Mouse (Mus musculus): ENCODE data around the gene Slc44a2.

Gene Slc44a2

GRCm38 (mm10) chr9:21335391-21335790 is 14.9 kb downstream of the Slc44a2 start:
- DNase-seq = no peak

- no peak for DNase-seq
These were observed 16.0 kb downstream of the Slc44a2 start for GRCm38 (mm10) chr9:21336491-21336890.

DNA sequence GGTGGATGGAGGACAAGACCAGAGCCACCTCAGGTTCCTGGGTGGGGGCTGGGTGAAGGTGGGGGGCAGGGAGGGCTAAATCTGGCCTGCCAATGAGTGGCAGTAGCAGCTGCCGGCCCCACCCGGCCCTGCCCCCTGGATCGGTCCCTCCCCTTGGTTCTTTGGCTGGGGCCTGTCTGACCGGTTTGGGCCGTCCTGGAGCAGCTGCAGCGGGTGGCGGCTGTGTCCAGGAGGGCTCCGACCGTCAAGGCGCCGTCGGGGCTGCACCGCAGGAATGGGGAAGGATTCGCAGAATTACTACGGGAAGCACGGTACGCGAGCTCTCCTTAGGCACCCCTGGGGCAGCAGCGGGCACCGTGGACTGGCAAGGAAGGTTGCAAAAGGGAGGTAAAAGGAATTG is 17.2 kb downstream of the Slc44a2 start:
- DNase-seq = no peak

DNA sequence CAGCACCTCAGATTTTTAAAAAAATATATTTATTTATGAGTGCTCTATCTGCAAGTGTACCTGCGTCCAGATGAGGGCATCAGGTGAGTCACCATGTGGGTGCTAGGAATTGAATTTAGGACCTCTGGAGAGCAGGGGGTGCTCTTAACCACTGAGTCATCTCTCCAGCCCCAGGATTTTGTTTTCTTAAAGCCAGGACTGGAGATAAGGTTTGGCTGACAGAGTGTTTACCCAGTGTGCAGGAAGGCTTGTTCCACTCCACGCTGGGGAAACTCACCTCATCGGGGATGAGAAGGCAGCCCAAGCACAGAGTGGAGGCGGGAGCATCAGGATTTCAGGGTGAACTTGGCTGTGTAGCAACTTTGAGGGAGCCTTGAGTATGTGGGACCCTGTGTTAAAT is 19.9 kb downstream of the Slc44a2 start:
- no peak for DNase-seq

DNA sequence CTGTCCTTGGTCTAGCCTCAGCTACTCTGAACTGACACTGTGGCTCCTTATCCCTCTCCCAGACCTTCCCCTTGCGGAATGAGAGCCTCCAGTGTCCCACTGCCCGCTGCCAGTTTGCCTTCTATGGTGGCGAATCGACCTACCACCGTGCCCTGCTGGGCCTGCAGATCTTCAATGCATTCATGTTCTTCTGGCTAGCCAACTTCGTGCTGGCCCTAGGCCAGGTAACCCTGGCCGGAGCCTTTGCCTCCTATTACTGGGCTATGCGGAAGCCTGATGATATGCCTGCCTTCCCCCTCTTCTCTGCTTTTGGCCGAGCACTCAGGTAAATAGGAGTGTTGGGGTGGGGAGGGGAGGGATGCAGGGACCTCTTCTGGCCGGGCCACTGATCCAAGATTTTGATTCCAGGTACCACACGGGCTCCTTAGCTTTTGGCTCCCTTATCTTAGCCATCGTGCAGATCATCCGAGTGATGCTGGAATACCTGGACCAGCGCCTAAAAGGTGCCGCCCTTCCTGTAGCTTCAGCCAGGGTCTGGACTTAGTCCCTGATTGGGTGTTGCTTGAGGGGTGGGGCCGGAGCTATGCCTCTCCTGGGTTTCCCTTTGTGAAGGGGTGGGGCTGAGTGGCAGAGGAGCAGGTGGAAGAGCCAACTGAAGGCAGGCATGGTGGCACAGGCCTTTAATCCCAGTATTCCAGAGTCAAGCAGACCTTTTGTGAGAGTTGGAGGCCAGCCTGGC is 26.3 kb downstream of the Slc44a2 start:
- peak; percentile 43 for DNase-seq

GRCm38 (mm10) chr9:21348152-21348551 is 27.7 kb downstream of the Slc44a2 start:
- no peak for DNase-seq

DNA sequence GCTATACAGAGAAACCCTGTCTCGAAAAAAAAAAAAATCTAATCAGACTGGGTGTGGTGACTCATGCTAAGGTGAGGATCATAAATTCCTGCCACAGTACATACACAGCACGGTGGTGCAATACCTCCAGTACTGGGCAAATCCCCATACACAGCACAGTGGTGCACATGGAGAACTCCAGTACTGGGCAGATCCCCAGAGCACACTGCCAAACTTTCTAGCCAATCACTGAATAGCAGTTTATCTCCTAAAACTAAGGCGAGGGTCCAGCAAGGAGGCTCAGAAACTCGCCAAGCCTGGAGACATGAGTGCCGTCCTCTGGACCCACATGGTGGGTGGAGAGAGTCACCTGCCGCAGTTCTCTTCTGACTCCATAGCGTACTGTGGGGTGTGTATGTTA is 30.7 kb downstream of the Slc44a2 start:
- no peak for DNase-seq

DNA sequence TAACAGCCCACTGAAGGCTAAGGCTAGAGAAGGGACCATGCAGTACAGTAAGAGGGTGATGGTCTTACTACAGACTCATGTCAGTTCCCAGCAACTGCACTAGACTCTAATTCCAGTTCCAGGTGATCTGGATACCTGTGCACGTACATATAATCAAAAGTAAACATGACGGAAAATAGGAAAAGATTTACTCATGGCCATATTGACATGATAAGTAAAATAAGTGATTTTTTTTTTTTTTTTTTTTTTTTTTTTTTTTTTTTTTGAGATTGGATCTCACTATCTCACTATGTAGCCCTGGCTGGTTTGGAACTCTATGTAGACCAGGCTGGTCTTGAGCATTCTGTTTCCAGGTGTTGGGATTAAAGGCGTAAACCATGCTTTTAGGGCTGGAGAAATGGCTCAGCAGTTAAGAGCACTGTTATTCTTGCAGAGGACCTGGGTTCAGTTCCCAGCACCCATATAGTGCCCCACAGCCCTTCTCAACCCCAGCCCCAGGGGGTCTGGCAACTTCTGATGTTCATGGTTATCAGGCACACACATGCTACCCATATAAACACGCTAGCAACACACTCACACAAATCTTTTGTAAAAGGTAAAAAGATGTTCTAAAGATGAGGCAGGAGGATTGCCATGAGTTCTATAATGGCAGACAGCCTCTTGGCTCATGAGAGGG is 31.3 kb downstream of the Slc44a2 start:
- no peak for DNase-seq

DNA sequence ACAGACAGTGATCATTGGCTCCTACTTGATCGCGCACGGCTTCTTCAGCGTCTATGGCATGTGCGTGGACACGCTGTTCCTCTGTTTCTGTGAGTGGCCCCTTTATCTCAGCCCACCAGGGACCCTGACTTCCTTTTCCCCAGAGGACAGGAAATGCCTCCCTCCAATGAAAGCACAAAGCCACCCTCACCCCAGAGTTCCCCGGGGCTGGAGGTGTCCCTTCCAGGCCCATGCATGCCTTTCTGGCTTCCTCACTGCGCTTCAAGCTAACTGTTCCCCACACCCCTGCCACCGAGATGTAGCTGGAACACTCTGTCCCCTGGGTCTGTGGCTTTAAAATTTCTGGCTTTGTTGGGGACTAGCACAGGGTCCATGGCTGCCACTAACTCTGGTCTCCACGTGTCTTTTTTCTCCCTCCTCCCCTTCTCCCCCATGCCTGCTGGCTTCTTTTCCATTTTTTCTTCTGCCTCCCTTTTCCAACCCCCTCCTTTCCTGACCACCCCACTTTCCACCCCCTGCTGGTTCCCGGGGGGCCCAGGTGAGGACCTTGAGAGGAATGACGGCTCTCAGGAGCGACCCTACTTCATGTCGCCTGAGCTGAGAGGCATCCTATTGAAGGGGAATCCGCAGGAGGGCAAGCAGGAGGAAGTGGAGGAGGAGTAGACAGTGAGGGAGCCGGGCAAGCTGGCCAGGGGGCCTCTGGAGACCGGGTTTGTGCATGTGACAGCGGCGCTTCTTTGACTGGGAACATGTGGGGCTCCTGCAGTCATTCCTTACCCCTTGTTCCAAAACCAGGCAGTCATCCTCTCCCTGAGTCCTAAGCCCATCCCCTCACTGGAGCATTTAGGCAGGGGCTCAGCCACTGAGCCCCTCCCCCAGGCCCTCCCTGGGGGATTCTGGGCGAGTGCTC is 32.2 kb downstream of the Slc44a2 start:
- no peak for DNase-seq

GRCm38 (mm10) chr9:21353373-21353686 is 32.8 kb downstream of the Slc44a2 start:
- no peak for DNase-seq

DNA sequence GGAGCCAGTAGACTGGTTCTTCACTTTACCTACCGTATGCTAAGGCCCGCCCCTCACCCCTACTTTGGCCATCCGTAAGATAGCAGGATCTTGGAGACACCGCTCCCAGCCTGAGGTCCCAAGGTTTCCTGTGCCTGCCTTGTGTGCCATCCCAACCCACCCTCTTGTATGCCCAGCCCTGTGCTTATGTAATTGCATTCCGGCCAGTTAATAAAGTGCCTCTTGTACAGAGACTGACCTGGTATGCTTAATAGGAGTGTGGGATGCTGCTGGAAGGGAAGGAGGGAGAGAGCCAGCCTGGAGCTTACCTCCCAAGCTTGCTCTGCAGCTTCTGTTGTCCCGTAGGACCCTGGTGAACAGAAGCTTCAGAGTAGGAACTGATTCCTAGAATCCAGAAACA is 34.3 kb downstream of the Slc44a2 start:
- DNase-seq = no peak

- peak; percentile 63 for DNase-seq
These were observed 36.7 kb downstream of the Slc44a2 start for GRCm38 (mm10) chr9:21356981-21357718.

GRCm38 (mm10) chr9:21366541-21367220 is 46.2 kb downstream of the Slc44a2 start:
- peak; percentile 68 for DNase-seq

DNA sequence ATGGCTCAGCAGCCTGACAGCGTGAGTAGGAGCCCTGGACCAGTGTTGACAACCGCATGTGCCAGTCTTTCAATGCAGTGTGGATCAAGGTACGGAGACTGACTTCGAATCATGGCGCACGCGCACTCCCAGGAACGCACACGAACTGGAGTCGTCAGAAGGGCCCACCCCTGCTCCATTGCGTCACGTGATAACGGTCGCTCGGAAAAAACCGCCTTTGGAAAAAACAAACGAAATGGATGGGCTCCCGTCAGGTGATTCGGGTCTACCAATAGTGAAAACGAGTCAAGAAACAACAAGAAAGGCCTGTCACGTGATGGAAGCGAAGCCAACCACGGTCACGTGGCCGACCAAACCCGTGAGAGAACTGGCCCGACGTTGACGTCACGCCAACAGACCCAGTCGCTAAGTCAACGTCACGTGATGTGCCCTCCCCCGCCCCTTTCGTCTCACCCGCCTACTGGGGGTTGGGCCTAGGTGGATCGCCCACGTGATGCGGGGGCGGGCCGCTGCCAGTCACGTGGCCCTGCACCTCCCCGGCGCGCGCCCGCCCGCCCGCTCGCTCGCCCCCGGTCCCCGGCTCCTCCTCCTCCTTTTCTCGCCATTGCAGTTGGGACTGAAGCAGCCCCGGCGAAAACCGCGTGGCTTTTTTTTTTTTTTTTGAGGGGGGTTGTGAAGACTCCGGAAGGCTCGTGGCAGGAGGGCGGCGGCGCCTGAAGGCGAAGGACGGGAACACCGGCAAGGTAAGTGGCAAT is 47.0 kb downstream of the Slc44a2 start, which contains the start of gene Ilf3:
TSS of gene Ilf3 (plus strand) at position 515 of the 755 bp plus-strand sequence.
- peak; percentile 100 for DNase-seq

DNA sequence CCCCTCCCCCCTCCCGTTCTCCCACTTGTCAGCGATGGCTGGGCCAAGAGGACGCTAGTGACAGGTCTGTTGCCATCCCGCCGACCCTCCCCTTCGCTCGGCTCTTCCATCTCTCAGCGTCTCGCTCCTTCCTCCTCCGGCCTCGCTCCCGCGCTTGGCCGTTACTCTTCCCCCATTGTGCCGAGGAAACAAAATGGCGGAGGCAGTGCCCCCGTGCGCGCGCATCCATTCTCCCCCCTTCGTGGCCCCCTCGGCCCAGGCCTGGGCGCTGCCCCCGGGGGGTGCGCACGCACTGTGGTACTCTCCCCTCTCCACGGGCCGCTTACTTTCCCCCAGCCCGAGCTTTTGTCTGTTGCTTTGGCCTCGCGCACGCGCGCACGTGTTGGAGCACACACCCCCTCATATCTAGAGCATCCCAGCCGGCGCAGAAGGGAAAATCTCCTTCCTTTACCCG is 47.7 kb downstream of the Slc44a2 start:
- peak; percentile 74 for DNase-seq

- no peak for DNase-seq
These were observed 48.6 kb downstream of the Slc44a2 start for GRCm38 (mm10) chr9:21369080-21369479.

- DNase-seq = no peak
These were observed 50.4 kb downstream of the Slc44a2 start for GRCm38 (mm10) chr9:21370876-21371275.

GRCm38 (mm10) chr9:21372508-21372907 is 52.0 kb downstream of the Slc44a2 start:
- DNase-seq = no peak

DNA sequence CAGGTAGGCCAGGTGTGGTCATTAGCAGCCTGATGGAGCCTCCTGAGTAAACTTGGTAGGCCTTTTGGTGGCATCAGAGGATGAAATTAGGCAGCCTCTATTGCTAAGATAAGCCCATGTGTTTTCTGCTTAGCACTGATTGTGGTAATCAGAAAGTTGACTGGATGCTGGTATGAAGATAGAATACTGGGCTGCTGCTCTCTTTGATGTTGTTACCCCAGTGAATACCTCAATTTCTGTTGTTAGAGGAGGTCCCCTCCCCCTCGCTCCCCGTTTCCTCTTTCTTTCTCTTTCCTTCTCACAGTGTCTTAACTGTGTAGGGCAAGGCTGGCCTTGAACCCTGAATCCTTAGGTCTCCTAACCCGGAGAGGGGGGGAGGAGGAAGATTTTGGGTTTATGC is 58.7 kb downstream of the Slc44a2 start:
- DNase-seq = no peak

GRCm38 (mm10) chr9:21380868-21381267 is 60.4 kb downstream of the Slc44a2 start:
- DNase-seq = no peak

DNA sequence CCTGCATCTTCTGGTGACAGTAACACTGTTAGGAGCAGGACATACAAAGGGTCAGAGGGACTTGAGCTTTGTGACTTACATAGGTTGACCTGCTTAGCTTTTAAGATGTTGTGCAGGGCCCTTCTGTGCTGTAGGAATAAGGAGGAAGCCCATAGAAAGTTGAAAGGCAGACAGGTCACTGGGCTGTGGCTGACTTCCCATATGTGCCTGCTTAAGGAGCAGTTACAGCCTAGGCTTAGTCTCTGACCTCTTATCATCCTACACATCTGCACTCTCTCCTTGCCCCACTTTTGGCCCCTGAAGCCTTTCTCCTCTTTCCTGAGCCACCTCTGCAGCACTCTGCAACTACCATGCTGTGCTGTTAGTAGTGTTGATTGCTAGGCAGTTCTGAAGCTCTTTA is 63.5 kb downstream of the Slc44a2 start:
- no peak for DNase-seq

All from cerebellum, adult 11 months (tissue).